Comparison of ENCODE assay signal across 9 mouse cellular contexts in genomic region chr2:152792461-152792860, GRCm38 (mm10). TPM values are rescaled to one million over a fixed set of nuclear protein-coding genes. Genes with fewer than 3 reads are reported as not detected.
DNase-seq lines count a peak whose midpoint lies in the region; ATAC-seq and TF ChIP-seq lines count a peak whose summit lies in the region.
"Had no signal": no experiment of that assay in that cellular context is flagged by ENCODE, and none has a peak within 500 bp of the region (broad histone marks: within the 10 kb centered on the region; RNA-seq: fewer than 3 reads in every experiment).

No protein-coding gene starts in this region.

- CTCF ChIA-PET in Patski (lab: Charles Lee), result interaction anchor here (0.8 to 2.8 kb wide), 6 partner anchors 10 to 99 kb away, joined by 3 to 15 read pairs (median 5); no protein-coding TSS in a partner anchor

- POLR2A ChIA-PET in Patski (lab: Charles Lee), result interaction anchor here (1.1 to 1.5 kb wide), 2 partner anchors 19 to 33 kb away, joined by 3 read pairs; no protein-coding TSS in a partner anchor

- H3K36me3 ChIP-seq in lung, embryonic 15.5 days, result no peaks in the 10 kb centered on the region; the same call in 1 of the 2 replicates

- DNase-seq in heart, adult 18-20 months, result peak; percentile 71 to 76
- no peak for DNase-seq in heart, adult 8-10 months (ENCODE audit: low spot score)
- DNase-seq in Patski (ENCODE audit: low read depth, low spot score), result peak; percentile 69
- peak; percentile 40 to 43 for DNase-seq in heart, postnatal 14 days
- no peak for DNase-seq in thymus, postnatal 0 days (ENCODE audit: low spot score)
- no peak for DNase-seq in frontal cortex, postnatal 25 days (ENCODE audit: low spot score in 2 of 2)

- H3K27ac ChIP-seq in lung, embryonic 15.5 days, result peak overlapping the region; percentile 8; the same call in 1 of the 2 replicates

- 29% methylated on average over 2 of the region's 2 CpGs for WGBS in lung, embryonic 15.5 days

- ATAC-seq in Patski, result peak; percentile 86
- ATAC-seq in lung, embryonic 15.5 days (ENCODE audit: borderline replicate concordance, extremely low read depth, low FRiP score, low TSS enrichment), result no peak
- ATAC-seq in monocyte, adult 5-6 weeks (replicated peaks; ENCODE audit: insufficient number of reproducible peaks, low FRiP score, low TSS enrichment, poor library complexity, severe bottlenecking), result no peak

- in situ Hi-C loops in Patski (cut with MboI; ENCODE audit: low pct_unique_long_range_greater_than_20kb), result no loop called here

- H3K4me3 ChIP-seq in lung, embryonic 15.5 days, result no peak overlapping the region
- H3K4me3 ChIP-seq: erythroblast, embryonic 14.5 days had no signal

- no peaks in the 10 kb centered on the region for H3K9me3 ChIP-seq in lung, embryonic 15.5 days

- peaks cover 55% of the 10 kb centered on the region for H3K4me1 ChIP-seq in lung, embryonic 15.5 days

- no peak for TF ChIP-seq CTCF in Patski (IDR thresholded peaks at IDR 0.05)

- H3K27me3 ChIP-seq in Patski, result no peaks in the 10 kb centered on the region
- no peaks in the 10 kb centered on the region for H3K27me3 ChIP-seq in lung, embryonic 15.5 days

- intact Hi-C loops in heart, postnatal 14 days (cut with DNase I), result loop anchor here (2.0 kb wide), 1 partner anchor 20 kb away; no protein-coding TSS in a partner anchor

- H3K4me2 ChIP-seq in lung, embryonic 15.5 days, result no peak overlapping the region

- H3K9ac ChIP-seq in lung, embryonic 15.5 days, result no peak overlapping the region

RNA-seq across cellular contexts. Expression of gene Cox4i2, which starts 38.5 kb away (rescaled TPM):
- total RNA-seq in heart, adult 18-20 months (2021), result 10 to 100 TPM; 11.9 to 15.2 TPM
- 10 to 100 TPM; 10.3 to 16.2 (median 12.4) TPM for total RNA-seq in heart, adult 8-10 months (2022)
- polyA plus RNA-seq in Patski (2021), result 0.14 TPM
- 10 to 100 TPM; 17.8 to 19.1 TPM for total RNA-seq in heart, postnatal 14 days (2021)
- polyA plus RNA-seq in lung, embryonic 15.5 days (2015; fragmentation: Nextera tagmentation; extraction: Ambion mirVana), result 74.8 and 81.0 TPM in 2 replicates
- not detected in 3 replicates for total RNA-seq in monocyte, adult 5-6 weeks (2017)
- 5.6 and 6.5 TPM in 2 replicates for polyA plus RNA-seq in thymus, postnatal 0 days (2015; fragmentation: Nextera tagmentation; extraction: Ambion mirVana)
- polyA plus RNA-seq: erythroblast, embryonic 14.5 days had no signal

RNA-seq across cellular contexts. Expression of gene Bcl2l1, which starts 39.1 kb away (rescaled TPM):
- total RNA-seq in heart, adult 18-20 months (2021), result 100 to 1,000 TPM in 1 of 2 experiments, 10 to 100 TPM in 1; 77.8 to 111 TPM
- 10 to 100 TPM; 46.9 to 66.6 (median 51.4) TPM for total RNA-seq in heart, adult 8-10 months (2022)
- 133 TPM for polyA plus RNA-seq in Patski (2021)
- total RNA-seq in heart, postnatal 14 days (2021), result 10 to 100 TPM; 79.8 to 92.2 TPM
- 101 and 107 TPM in 2 replicates for polyA plus RNA-seq in lung, embryonic 15.5 days (2015; fragmentation: Nextera tagmentation; extraction: Ambion mirVana)
- 11.8 to 39.0 TPM (median 21.7 TPM) in 3 replicates for total RNA-seq in monocyte, adult 5-6 weeks (2017)
- polyA plus RNA-seq in thymus, postnatal 0 days (2015; fragmentation: Nextera tagmentation; extraction: Ambion mirVana), result 178 TPM in 2 replicates

RNA-seq across cellular contexts. Expression of gene Tpx2, which starts 55.3 kb away (rescaled TPM):
- 1 to 10 TPM in 1 of 2 experiments, under 1 TPM in 1; 0.90 to 1.0 TPM for total RNA-seq in heart, adult 18-20 months (2021)
- 1 to 10 TPM in 2 of 4 experiments, under 1 TPM in 2; 0.65 to 1.4 (median 0.91) TPM for total RNA-seq in heart, adult 8-10 months (2022)
- polyA plus RNA-seq in Patski (2021), result 55.7 TPM
- 1 to 10 TPM; 4.4 to 8.5 TPM for total RNA-seq in heart, postnatal 14 days (2021)
- polyA plus RNA-seq in lung, embryonic 15.5 days (2015; fragmentation: Nextera tagmentation; extraction: Ambion mirVana), result 92.1 and 94.7 TPM in 2 replicates
- 1.1 to 2.7 TPM (median 1.6 TPM) in 3 replicates for total RNA-seq in monocyte, adult 5-6 weeks (2017)
- polyA plus RNA-seq in thymus, postnatal 0 days (2015; fragmentation: Nextera tagmentation; extraction: Ambion mirVana), result 72.5 and 81.3 TPM in 2 replicates

RNA-seq across cellular contexts. Expression of gene Id1, which starts 56.4 kb away (rescaled TPM):
- total RNA-seq in heart, adult 18-20 months (2021), result 10 to 100 TPM; 63.7 to 75.1 TPM
- total RNA-seq in heart, adult 8-10 months (2022), result 10 to 100 TPM; 43.3 to 63.6 (median 58.4) TPM
- 117 TPM for polyA plus RNA-seq in Patski (2021)
- total RNA-seq in heart, postnatal 14 days (2021), result 10 to 100 TPM; 82.1 to 85.3 TPM
- polyA plus RNA-seq in lung, embryonic 15.5 days (2015; fragmentation: Nextera tagmentation; extraction: Ambion mirVana), result 134 and 143 TPM in 2 replicates
- total RNA-seq in monocyte, adult 5-6 weeks (2017), result 3.7 to 18.6 TPM (median 15.7 TPM) in 3 replicates
- polyA plus RNA-seq in thymus, postnatal 0 days (2015; fragmentation: Nextera tagmentation; extraction: Ambion mirVana), result 22.9 and 23.9 TPM in 2 replicates

Comparison
In these comparisons a context has a peak if more than half of its experiments do, and no peak if none do; other contexts are left out.
1. DNase-seq: peak in heart, adult 18-20 months (2 of 2), Patski (single experiment) and heart, postnatal 14 days (2 of 2); none in heart, adult 8-10 months (single experiment), thymus, postnatal 0 days (single experiment) and frontal cortex, postnatal 25 days (0 of 2).
2. RNA of gene Cox4i2, which starts 38.5 kb away (total RNA-seq): 17.8 to 19.1 TPM in heart, postnatal 14 days, 11.9 to 15.2 TPM in heart, adult 18-20 months and 10.3 to 16.2 TPM in heart, adult 8-10 months; not detected in monocyte, adult 5-6 weeks; every median in the first group is over 10 times any median in the second.